Mouse (Mus musculus) embryo, embryonic 11 days (tissue): Measurements from ENCODE around the gene Gm13089.
"Not testable (repeated sequence)": the region's sequence is repeated elsewhere in the genome, so short reads cannot be mapped to it uniquely, and the experiment has no call there.

Experiments used
- DNase-seq: peaks from one replicate; pipeline ENCODE4 v3.0.0-alpha.2; 2015

Gm13089 gene

GRCm38 (mm10) chr4:143702611-143703010 lies at the start of gene Gm13089:
Gene Gm13089, minus strand, starts transcription at chr4:143702711.
- no peak for DNase-seq

- no peak for DNase-seq
Observed at GRCm38 (mm10) chr4:143719155-143719554, 16.6 kb upstream of the Gm13089 start, which contains the start of gene Gm13078. Gene Gm13078, plus strand, starts transcription at chr4:143719455.

- not testable (repeated sequence) for DNase-seq
Observed at GRCm38 (mm10) chr4:143657146-143657545, 45.4 kb downstream of the Gm13089 start, which contains the start of gene Gm13088. Gene Gm13088, minus strand, starts transcription at chr4:143657246.
